Comparison of ENCODE assay signal across 23 mouse cellular contexts in the genomic region with DNA sequence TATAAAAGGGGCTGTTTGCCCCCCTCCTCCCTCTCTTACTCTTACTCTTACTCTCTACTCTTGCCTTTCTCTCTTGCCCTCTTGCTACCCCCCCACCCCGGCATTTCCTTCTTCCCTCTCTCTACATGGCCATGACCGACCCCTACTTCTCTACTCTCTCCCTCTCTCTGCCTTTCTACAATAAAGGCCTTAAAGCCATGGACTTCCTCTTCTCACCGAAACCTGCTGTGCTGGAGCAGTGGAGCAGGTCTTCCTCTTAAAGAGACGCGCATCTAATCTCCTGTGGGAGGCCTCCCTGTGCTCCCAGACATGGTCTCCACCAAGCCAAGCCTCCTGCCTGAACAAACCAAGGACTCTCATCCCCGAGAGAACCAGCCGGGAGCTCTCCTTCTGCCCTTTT. TPM values are rescaled to one million over a fixed set of nuclear protein-coding genes. Genes with fewer than 3 reads are reported as not detected.
DNase-seq lines count a peak whose midpoint lies in the region; ATAC-seq and TF ChIP-seq lines count a peak whose summit lies in the region.
"Had no signal": no experiment of that assay in that cellular context is flagged by ENCODE, and none has a peak within 500 bp of the region (broad histone marks: within the 10 kb centered on the region; RNA-seq: fewer than 3 reads in every experiment).

No protein-coding gene starts in this region.

- peak overlapping the region; percentile 62 for H3K4me3 ChIP-seq in E14TG2a.4 (replicated peaks; ENCODE audit: low read length)
- H3K4me3 ChIP-seq in hindbrain, postnatal 0 days (ENCODE audit: low read length): no peak overlapping the region
- H3K4me3 ChIP-seq: embryonic facial prominence, embryonic 10.5 days; forebrain, embryonic 13.5 days; gastrocnemius, adult 2 months; heart, embryonic 10.5 days; hindbrain, embryonic 12.5 days; intestine, embryonic 15.5 days had no signal

- peaks cover 7% of the 10 kb centered on the region for H3K27me3 ChIP-seq in E14TG2a.4 (ENCODE audit: insufficient read depth, low read length)
- H3K27me3 ChIP-seq in hindbrain, postnatal 0 days (ENCODE audit: insufficient read depth, low read length): no peaks in the 10 kb centered on the region
- H3K27me3 ChIP-seq: forebrain, embryonic 13.5 days; hindbrain, embryonic 12.5 days; intestine, embryonic 15.5 days had no signal

- DNase-seq in B cell, adult 2 months: peak; percentile 32 to 44
- DNase-seq in induced T-regulatory cell, adult 2 months (ENCODE audit: low read depth): peak; percentile 39
- no peak for DNase-seq in hindbrain, postnatal 0 days (ENCODE audit: low spot score)
- DNase-seq in layer of hippocampus, adult 18-20 months (ENCODE audit: low spot score in 2 of 2): no peak
- no peak for DNase-seq in kidney, postnatal 14 days
- DNase-seq: adrenal gland, adult 8-10 months; adrenal gland, postnatal 36 days; cerebellum, adult 11 months; cerebellum, adult 8-10 months; cerebellum, postnatal 25 days; forebrain, postnatal 0 days; gastrocnemius, adult 2 months; gastrocnemius, postnatal 36 days; heart, adult 18-20 months; heart, postnatal 10 days; heart, postnatal 4 days had no signal

- no peaks in the 10 kb centered on the region for H3K9me3 ChIP-seq in E14TG2a.4 (ENCODE audit: low read length)
- no peaks in the 10 kb centered on the region for H3K9me3 ChIP-seq in hindbrain, postnatal 0 days (ENCODE audit: low read length)
- H3K9me3 ChIP-seq: embryonic facial prominence, embryonic 10.5 days; forebrain, embryonic 13.5 days; heart, embryonic 10.5 days; hindbrain, embryonic 12.5 days; intestine, embryonic 15.5 days had no signal

- no peaks in the 10 kb centered on the region for H3K36me3 ChIP-seq in E14TG2a.4 (ENCODE audit: insufficient read depth, low read length)
- H3K36me3 ChIP-seq in hindbrain, postnatal 0 days (ENCODE audit: insufficient read depth, low read length): no peaks in the 10 kb centered on the region
- H3K36me3 ChIP-seq: embryonic facial prominence, embryonic 10.5 days; heart, embryonic 10.5 days; hindbrain, embryonic 12.5 days; intestine, embryonic 15.5 days had no signal

- WGBS in hindbrain, postnatal 0 days: 76% methylated on average over 7 of the region's 7 CpGs

- TF ChIP-seq CTCF in E14TG2a.4 (conservative IDR thresholded peaks at IDR 0.05; ENCODE audit: low read length): no peak
- TF ChIP-seq CTCF in hindbrain, postnatal 0 days (IDR thresholded peaks at IDR 0.05; ENCODE audit: low read depth): no peak

- no peak for ATAC-seq in hindbrain, postnatal 0 days
- ATAC-seq: forebrain, embryonic 13.5 days; forebrain, postnatal 0 days; hindbrain, embryonic 16.5 days; intestine, embryonic 15.5 days had no signal

- H3K9ac ChIP-seq in hindbrain, postnatal 0 days (replicated peaks; ENCODE audit: low read length): no peak overlapping the region
- H3K9ac ChIP-seq: forebrain, embryonic 13.5 days; forebrain, postnatal 0 days; hindbrain, embryonic 12.5 days; intestine, embryonic 15.5 days had no signal

- no peak overlapping the region for H3K27ac ChIP-seq in hindbrain, postnatal 0 days
- H3K27ac ChIP-seq: embryonic facial prominence, embryonic 10.5 days; forebrain, embryonic 13.5 days; gastrocnemius, adult 2 months; heart, embryonic 10.5 days; hindbrain, embryonic 12.5 days; intestine, embryonic 15.5 days had no signal

- no peak overlapping the region for H3K4me2 ChIP-seq in hindbrain, postnatal 0 days (ENCODE audit: low read depth, low read length)
- H3K4me2 ChIP-seq: forebrain, embryonic 13.5 days; hindbrain, embryonic 12.5 days; intestine, embryonic 15.5 days had no signal

- peaks cover 43% of the 10 kb centered on the region for H3K4me1 ChIP-seq in E14TG2a.4 (replicated peaks; ENCODE audit: low read depth, low read length)
- H3K4me1 ChIP-seq in hindbrain, postnatal 0 days (ENCODE audit: insufficient read depth, low read length): no peaks in the 10 kb centered on the region
- H3K4me1 ChIP-seq: forebrain, embryonic 13.5 days; hindbrain, embryonic 12.5 days had no signal

RNA-seq across cellular contexts. Expression of a gene that starts 18.8 kb away (rescaled TPM):
- 0.37 and 4.3 TPM in 2 replicates for total RNA-seq in hindbrain, postnatal 0 days (2014; rRNA removed)
- 1.4 and 1.5 TPM in 2 replicates for polyA plus RNA-seq in hindbrain, postnatal 0 days (2015; fragmentation: Nextera tagmentation; extraction: Ambion mirVana)
- not detected for total RNA-seq in layer of hippocampus, adult 18-20 months (2021)
- total RNA-seq: forebrain, postnatal 0 days; heart, adult 18-20 months; heart, postnatal 10 days; heart, postnatal 4 days had no signal

Comparison
In these comparisons a context has a peak if more than half of its experiments do, and no peak if none do; other contexts are left out.
1. DNase-seq: peak in B cell, adult 2 months (2 of 2) and induced T-regulatory cell, adult 2 months (single experiment); none in hindbrain, postnatal 0 days (single experiment), layer of hippocampus, adult 18-20 months (0 of 2) and kidney, postnatal 14 days (single experiment).